Mouse (Mus musculus) forebrain, embryonic 11.5 days (tissue): Measurements from ENCODE around the gene Sstr3. TPM values are rescaled to one million over a fixed set of nuclear protein-coding genes. Genes with fewer than 3 reads are reported as not detected.

Experiments
- ATAC-seq: fragments of 200-750 bp; cut with Nextera tagmentation; replicated peaks from 2 replicates; pipeline ENCODE4 v1.8.0; 2017; ENCODE audit warnings: moderate TSS enrichment; ENCODE audit not compliant: low FRiP score
- DNase-seq: peaks from one replicate; pipeline ENCODE4 v3.0.0-alpha.2; 2017; ENCODE audit warnings: low spot score
- H3K27ac ChIP-seq: fragments of 300-500 bp; sonication (generic); 2 replicates; pipeline ENCODE4 v1.5.1; 2014; ENCODE audit warnings: low read depth, low read length
- H3K27me3 ChIP-seq: fragments of 300-500 bp; sonication (generic); 2 replicates; pipeline ENCODE4 v1.6.1; 2014; ENCODE audit warnings: mild to moderate bottlenecking, low read length, mixed read lengths; ENCODE audit not compliant: control insufficient read depth, insufficient read depth
- H3K36me3 ChIP-seq: fragments of 300-500 bp; sonication (generic); 2 replicates; pipeline ENCODE4 v1.6.1; 2014; ENCODE audit warnings: mild to moderate bottlenecking, low read length, moderate library complexity, mixed read lengths; ENCODE audit not compliant: control insufficient read depth, insufficient read depth
- H3K4me1 ChIP-seq: fragments of 300-500 bp; sonication (generic); replicated peaks from 2 replicates; pipeline ENCODE4 v1.6.1; 2014; ENCODE audit warnings: low read length, mixed read lengths; ENCODE audit not compliant: control insufficient read depth, insufficient read depth
- H3K4me2 ChIP-seq: fragments of 300-500 bp; sonication (generic); 2 replicates; pipeline ENCODE4 v1.6.1; 2014; ENCODE audit warnings: low read depth, mild to moderate bottlenecking, low read length, moderate library complexity, mixed read lengths; ENCODE audit not compliant: severe bottlenecking
- H3K4me3 ChIP-seq: fragments of 300-500 bp; sonication (generic); 2 replicates; pipeline ENCODE4 v1.5.1; 2014; ENCODE audit warnings: low read depth, low read length
- H3K9ac ChIP-seq: fragments of 300-500 bp; sonication (generic); 2 replicates; pipeline ENCODE4 v1.6.1; 2014; ENCODE audit warnings: low read length
- H3K9me3 ChIP-seq: fragments of 300-500 bp; sonication (generic); 2 replicates; pipeline ENCODE4 v1.6.1; 2016; ENCODE audit warnings: low read length, mixed read lengths; ENCODE audit not compliant: control insufficient read depth
- WGBS: fragments of 180-500 bp; shearing (Covaris S2); extraction: QIAGEN DNeasy Blood & Tissue Kit; methylation state at CpG from one replicate; pipeline ENCODE4 v1.1.7; 2014; 5-methylcytosine and 5-hydroxymethylcytosine counted together
- polyA plus RNA-seq: library from polyadenylated mRNA; unstranded; fragments of >200 nt; fragmentation: Nextera tagmentation; extraction: Ambion mirVana; gene quantifications from 2 replicates; pipeline ENCODE4 v1.2.1, GENCODE M21; 2014

Sstr3 gene
- polyA plus RNA-seq, 1 experiment from 2014 or later = not detected

GRCm38 (mm10) chr15:78530141-78530540, 14.3 kb downstream of the Sstr3 start:
- Histone ChIP-seq H3K4me1 (peaks cover 9% of the 10 kb centered on the region; the same call in 1 of the 2 replicates), H3K36me3 (no peaks in the 10 kb centered on the region), H3K27me3 (no peaks in the 10 kb centered on the region; the same call in 1 of the 2 replicates), H3K9me3 (no peaks in the 10 kb centered on the region), H3K4me3 (no peak overlapping the region), H3K9ac (peak overlapping the region; percentile 6; the same call in 1 of the 2 replicates), H3K27ac (no peak overlapping the region), H3K4me2 (no peak overlapping the region)
- no peak for ATAC-seq
- DNase-seq = no peak
- 79% methylated on average over 3 of the region's 3 CpGs for WGBS

GRCm38 (mm10) chr15:78529428-78529990, 15.0 kb downstream of the Sstr3 start:
- H3K4me3 ChIP-seq = peak overlapping the region; percentile 18
- no peaks in the 10 kb centered on the region for H3K36me3 ChIP-seq
- peak overlapping the region; percentile 55 for H3K4me2 ChIP-seq
- H3K9ac ChIP-seq = peak overlapping the region; percentile 57
- peak; percentile 45; the same call in 1 of the 2 replicates for ATAC-seq
- H3K4me1 ChIP-seq = peaks cover 9% of the 10 kb centered on the region; the same call in 1 of the 2 replicates
- 1% methylated on average over 15 of the region's 15 CpGs for WGBS
- H3K27me3 ChIP-seq = no peaks in the 10 kb centered on the region; the same call in 1 of the 2 replicates
- DNase-seq = peak; percentile 81
- no peaks in the 10 kb centered on the region for H3K9me3 ChIP-seq
- no peak overlapping the region for H3K27ac ChIP-seq

GRCm38 (mm10) chr15:78528726-78529411, 15.6 kb downstream of the Sstr3 start:
- peak overlapping the region; percentile 57 for H3K9ac ChIP-seq
- H3K36me3 ChIP-seq = no peaks in the 10 kb centered on the region
- H3K4me3 ChIP-seq = peak overlapping the region; percentile 18; the same call in 1 of the 2 replicates
- no peak overlapping the region for H3K27ac ChIP-seq
- 57% methylated on average over 11 of the region's 11 CpGs for WGBS
- H3K9me3 ChIP-seq = no peaks in the 10 kb centered on the region
- peaks cover 9% of the 10 kb centered on the region; the same call in 1 of the 2 replicates for H3K4me1 ChIP-seq
- no peak for DNase-seq
- 0 out of 2 replicates have a peak, but pooled peaks have one; percentile 6 for ATAC-seq
- peak overlapping the region; percentile 55 for H3K4me2 ChIP-seq
- no peaks in the 10 kb centered on the region; the same call in 1 of the 2 replicates for H3K27me3 ChIP-seq

- no peak overlapping the region for H3K4me3 ChIP-seq
- H3K27me3 ChIP-seq = no peaks in the 10 kb centered on the region; the same call in 1 of the 2 replicates
- ATAC-seq = no peak
- H3K9me3 ChIP-seq = no peaks in the 10 kb centered on the region
- no peak for DNase-seq
- no peak overlapping the region for H3K27ac ChIP-seq
- no peak overlapping the region for H3K4me2 ChIP-seq
- no peak overlapping the region for H3K9ac ChIP-seq
- H3K4me1 ChIP-seq = peaks cover 9% of the 10 kb centered on the region; the same call in 1 of the 2 replicates
- WGBS = 88% methylated on average over 7 of the region's 7 CpGs
- no peaks in the 10 kb centered on the region for H3K36me3 ChIP-seq
These were observed 16.5 kb downstream of the Sstr3 start for GRCm38 (mm10) chr15:78527973-78528372.

GRCm38 (mm10) chr15:78524163-78524562, 20.3 kb downstream of the Sstr3 start:
- no peaks in the 10 kb centered on the region for H3K27me3 ChIP-seq
- H3K9ac ChIP-seq = no peak overlapping the region
- H3K4me3 ChIP-seq = no peak overlapping the region
- peaks cover 2% of the 10 kb centered on the region; the same call in 1 of the 2 replicates for H3K4me1 ChIP-seq
- H3K4me2 ChIP-seq = no peak overlapping the region
- ATAC-seq (no peak), DNase-seq (no peak)
- H3K36me3 ChIP-seq = no peaks in the 10 kb centered on the region
- WGBS = 84% methylated on average over 5 of the region's 5 CpGs
- H3K9me3 ChIP-seq = no peaks in the 10 kb centered on the region
- no peak overlapping the region for H3K27ac ChIP-seq

GRCm38 (mm10) chr15:78521892-78522291, 22.6 kb downstream of the Sstr3 start:
- Histone ChIP-seq H3K4me3 (no peak overlapping the region), H3K27ac (no peak overlapping the region), H3K27me3 (no peaks in the 10 kb centered on the region), H3K9me3 (no peaks in the 10 kb centered on the region), H3K36me3 (no peaks in the 10 kb centered on the region), H3K4me1 (no peaks in the 10 kb centered on the region), H3K9ac (no peak overlapping the region), H3K4me2 (no peak overlapping the region)
- WGBS = 92% methylated on average over 6 of the region's 6 CpGs
- DNase-seq (no peak), ATAC-seq (no peak)

- Histone ChIP-seq H3K4me1 (no peaks in the 10 kb centered on the region), H3K4me2 (no peak overlapping the region), H3K4me3 (no peak overlapping the region), H3K9ac (no peak overlapping the region), H3K27ac (no peak overlapping the region), H3K36me3 (no peaks in the 10 kb centered on the region), H3K27me3 (no peaks in the 10 kb centered on the region), H3K9me3 (no peaks in the 10 kb centered on the region)
- WGBS = 75% methylated on average over 8 of the region's 8 CpGs
- DNase-seq (no peak), ATAC-seq (no peak)
These were observed 23.2 kb downstream of the Sstr3 start for GRCm38 (mm10) chr15:78521331-78521730.

GRCm38 (mm10) chr15:78520112-78520715, 24.3 kb downstream of the Sstr3 start:
- H3K27me3 ChIP-seq = no peaks in the 10 kb centered on the region
- DNase-seq (no peak), ATAC-seq (no peak)
- no peaks in the 10 kb centered on the region for H3K9me3 ChIP-seq
- no peak overlapping the region for H3K27ac ChIP-seq
- H3K36me3 ChIP-seq = no peaks in the 10 kb centered on the region
- no peaks in the 10 kb centered on the region for H3K4me1 ChIP-seq
- no peak overlapping the region for H3K4me3 ChIP-seq
- WGBS = 83% methylated on average over 13 of the region's 13 CpGs
- H3K4me2 ChIP-seq = no peak overlapping the region
- no peak overlapping the region for H3K9ac ChIP-seq
